Mouse (Mus musculus) monocyte, adult 5-6 weeks (primary cell): ENCODE measurements around the gene Bpifb6. TPM values are rescaled to one million over a fixed set of nuclear protein-coding genes. Genes with fewer than 3 reads are reported as not detected.

Source experiments
- ATAC-seq: fragments of 153-309, 156-312 bp; replicated peaks from 2 replicates; pipeline ENCODE4 v1.8.0; 2017; ENCODE audit warnings: mild to moderate bottlenecking; ENCODE audit not compliant: low TSS enrichment, insufficient number of reproducible peaks, severe bottlenecking, poor library complexity, low FRiP score
- total RNA-seq: library from RNA; stranded (forward); fragments of 200-1000, 200-491, 200-594 nt; gene quantifications from 3 replicates; pipeline ENCODE4 v1.2.3, GENCODE M21; 2017

Bpifb6 gene
- total RNA-seq, 1 experiment from 2014 or later, result not detected

DNA sequence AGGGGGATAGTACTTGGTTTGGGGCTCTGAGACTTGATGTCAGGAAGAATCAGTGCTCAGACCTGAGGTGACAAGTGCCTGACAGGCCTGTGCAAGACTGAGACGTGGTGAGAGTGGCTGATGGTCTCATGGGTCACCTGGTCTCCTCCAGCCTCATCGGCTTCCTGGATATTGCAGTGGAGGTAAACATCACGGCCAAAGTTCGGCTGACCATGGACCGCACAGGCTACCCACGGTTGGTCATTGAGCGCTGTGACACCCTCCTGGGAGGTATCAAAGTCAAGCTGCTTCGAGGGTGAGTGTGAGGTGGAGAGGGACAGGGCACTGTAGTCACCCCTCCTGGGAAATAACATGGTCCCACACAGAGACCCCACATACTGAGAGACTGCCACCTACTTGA, 44.4 kb downstream of the Bpifb6 start:
- no peak for ATAC-seq

GRCm38 (mm10) chr2:153952897-153953296, 52.7 kb downstream of the Bpifb6 start:
- ATAC-seq, result no peak

- no peak for ATAC-seq
Measured at GRCm38 (mm10) chr2:153953836-153954235, 53.6 kb downstream of the Bpifb6 start.

Other genes with a start within 250 kb of the Bpifb6 start
- gene Dnmt3c, start 203.7 kb upstream of the Bpifb6 start, total RNA-seq, result not detected in 3 replicates
- 84.4 to 215 TPM (median 180 TPM) in 3 replicates for gene Mapre1, start 159.1 kb upstream of the Bpifb6 start, total RNA-seq
- 0.29 TPM in 1 of 3 replicates, not detected in the others for gene Efcab8, start 120.5 kb upstream of the Bpifb6 start, total RNA-seq
- gene Sun5, start 29.3 kb upstream of the Bpifb6 start, total RNA-seq, result not detected in 3 replicates
- not detected in 3 replicates for gene Bpifb2, start 25.3 kb upstream of the Bpifb6 start, total RNA-seq
- not detected in 3 replicates for gene Bpifb3, start 17.8 kb downstream of the Bpifb6 start, total RNA-seq
- gene Bpifb4, start 37.8 kb downstream of the Bpifb6 start, total RNA-seq, result not detected in 3 replicates
- not detected in 3 replicates for gene Bpifa6, start 74.6 kb downstream of the Bpifb6 start, total RNA-seq
- gene Bpifa2, start 107.9 kb downstream of the Bpifb6 start, total RNA-seq, result not detected in 3 replicates
- gene Bpifa3, start 229.9 kb downstream of the Bpifb6 start, total RNA-seq, result 1.8 TPM in 1 of 3 replicates, not detected in the others
- gene Bpifa1, start 242.5 kb downstream of the Bpifb6 start, total RNA-seq, result not detected in 3 replicates